Mouse (Mus musculus) G1E (cell line): ENCODE data around the gene Cmklr1.

ENCODE experiments used
- CTCF ChIP-seq: IDR thresholded peaks from 2 replicates; pipeline ENCODE4 v1.5.1; 2012; ENCODE audit warnings: low read depth, low read length, inconsistent platforms, mixed read lengths
- GATA2 ChIP-seq: IDR thresholded peaks from 2 replicates; pipeline ENCODE4 v1.6.1; 2012; ENCODE audit warnings: low read depth, low read length, inconsistent platforms, borderline replicate concordance
- TAL1 ChIP-seq: conservative IDR thresholded peaks from 2 replicates; pipeline ENCODE4 v1.6.1; 2012; ENCODE audit warnings: low read depth, low read length, inconsistent platforms, mixed read lengths

GRCm38 (mm10) chr5:113593911-113594705 is 56.1 kb downstream of the Cmklr1 start:
- no peak for TF ChIP-seq GATA2
- no peak for TF ChIP-seq CTCF
- no peak for TF ChIP-seq TAL1
